In the genomic region with DNA sequence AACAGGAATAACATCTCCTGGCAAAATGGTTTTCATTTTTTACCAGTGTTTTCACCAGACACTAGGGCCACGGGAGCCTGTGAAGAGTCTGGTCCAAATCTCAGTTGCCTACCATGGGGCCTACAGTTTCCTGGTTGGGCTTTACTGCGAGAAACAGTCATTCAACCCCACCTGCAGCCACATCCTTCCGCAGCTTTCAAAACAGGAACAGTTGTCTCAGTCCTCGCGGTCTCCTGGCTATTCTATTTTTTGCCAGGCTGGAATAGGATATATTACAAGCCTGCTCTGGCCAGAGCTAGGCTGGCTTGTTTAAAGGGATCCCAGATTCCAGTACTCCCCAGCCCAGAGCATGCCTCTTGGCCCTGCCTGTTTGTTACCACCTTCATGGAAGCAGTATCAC, we compare ENCODE assay signal across 16 mouse cellular contexts. TPM values are rescaled to one million over a fixed set of nuclear protein-coding genes. Genes with fewer than 3 reads are reported as not detected.
DNase-seq lines count a peak whose midpoint lies in the region; ATAC-seq and TF ChIP-seq lines count a peak whose summit lies in the region.
"Had no signal": no experiment of that assay in that cellular context is flagged by ENCODE, and none has a peak within 500 bp of the region (broad histone marks: within the 10 kb centered on the region; RNA-seq: fewer than 3 reads in every experiment).

No protein-coding gene starts in this region.

- no peaks in the 10 kb centered on the region for H3K9me3 ChIP-seq in forebrain, embryonic 15.5 days
- H3K9me3 ChIP-seq: intestine, embryonic 15.5 days; limb, embryonic 10.5 days; liver, embryonic 13.5 days; midbrain, embryonic 10.5 days had no signal

- no peak overlapping the region for H3K9ac ChIP-seq in forebrain, embryonic 15.5 days (replicated peaks)
- H3K9ac ChIP-seq: intestine, embryonic 15.5 days; liver, embryonic 13.5 days had no signal

- peak overlapping the region; percentile 80 for H3K27ac ChIP-seq in spleen, adult 2 months (ENCODE audit: insufficient read depth, low read length)
- no peak overlapping the region for H3K27ac ChIP-seq in forebrain, embryonic 15.5 days (replicated peaks)
- H3K27ac ChIP-seq: intestine, embryonic 15.5 days; limb, embryonic 10.5 days; liver, embryonic 13.5 days; midbrain, embryonic 10.5 days; stomach, postnatal 0 days had no signal

- intact Hi-C loops in gastrocnemius, postnatal 36 days (cut with DNase I): no loop called here

- ATAC-seq in granulocyte monocyte progenitor cell, adult 5-6 weeks (replicated peaks; ENCODE audit: poor library complexity, severe bottlenecking): peak; percentile 93
- ATAC-seq in forebrain, embryonic 15.5 days (replicated peaks): no peak
- ATAC-seq: intestine, embryonic 15.5 days; lung, postnatal 0 days had no signal

- WGBS in spleen, adult 2 months: 19% methylated on average over 5 of the region's 5 CpGs
- WGBS in forebrain, embryonic 15.5 days: 48% methylated on average over 5 of the region's 5 CpGs

- peak in 1 of 2 experiments; percentile 30 for DNase-seq in spleen, adult 2 months (ENCODE audit: low read depth in 1 of 2, low spot score in 2 of 2)
- no peak for DNase-seq in spleen, adult 12 weeks (ENCODE audit: low spot score)
- peak; percentile 57 for DNase-seq in naive thymus-derived CD4-positive, alpha-beta T cell, adult 2 months (ENCODE audit: low read depth)
- DNase-seq in retina, embryonic 14.5 days (ENCODE audit: low spot score): no peak
- DNase-seq in gastrocnemius, postnatal 36 days: no peak
- DNase-seq: adrenal gland, adult 2 months; cerebellum, adult 9-10 months; embryo, embryonic 11 days; liver, embryonic 13.5 days had no signal

- H3K27me3 ChIP-seq in spleen, adult 2 months (ENCODE audit: control insufficient read depth, insufficient read depth, low read length): no peaks in the 10 kb centered on the region
- H3K27me3 ChIP-seq in forebrain, embryonic 15.5 days: no peaks in the 10 kb centered on the region
- H3K27me3 ChIP-seq: intestine, embryonic 15.5 days; liver, embryonic 13.5 days had no signal

- H3K4me3 ChIP-seq in spleen, adult 2 months (ENCODE audit: extremely low read depth, insufficient read depth, insufficient read length): no peak overlapping the region; the same call in 1 of the 2 replicates
- no peak overlapping the region for H3K4me3 ChIP-seq in forebrain, embryonic 15.5 days
- H3K4me3 ChIP-seq: intestine, embryonic 15.5 days; limb, embryonic 10.5 days; liver, embryonic 13.5 days; midbrain, embryonic 10.5 days had no signal

- H3K36me3 ChIP-seq in spleen, adult 2 months (ENCODE audit: control insufficient read depth, insufficient read depth, low read length): no peaks in the 10 kb centered on the region
- H3K36me3 ChIP-seq in forebrain, embryonic 15.5 days: no peaks in the 10 kb centered on the region
- H3K36me3 ChIP-seq: intestine, embryonic 15.5 days; limb, embryonic 10.5 days; liver, embryonic 13.5 days; midbrain, embryonic 10.5 days had no signal

- peaks cover 3% of the 10 kb centered on the region for H3K4me1 ChIP-seq in spleen, adult 2 months (ENCODE audit: control insufficient read depth, insufficient read depth, insufficient read length)
- no peaks in the 10 kb centered on the region for H3K4me1 ChIP-seq in forebrain, embryonic 15.5 days
- H3K4me1 ChIP-seq: intestine, embryonic 15.5 days; limb, embryonic 10.5 days; liver, embryonic 13.5 days; midbrain, embryonic 10.5 days had no signal

- no peak for TF ChIP-seq CTCF in spleen, adult 2 months (IDR thresholded peaks at IDR 0.05; ENCODE audit: extremely low read depth, insufficient read depth, insufficient read length, insufficient replicate concordance)

- no peak for TF ChIP-seq POLR2A in spleen, adult 2 months (IDR thresholded peaks at IDR 0.05; ENCODE audit: low read depth, low read length)

- no peak overlapping the region for H3K4me2 ChIP-seq in forebrain, embryonic 15.5 days (replicated peaks)
- H3K4me2 ChIP-seq: intestine, embryonic 15.5 days; liver, embryonic 13.5 days had no signal

RNA-seq across cellular contexts. Expression of a gene that starts 21.2 kb away (rescaled TPM):
- 1.0 and 1.2 TPM in 2 replicates for polyA plus RNA-seq in spleen, adult 2 months (2012; rRNA removed)
- not detected in 2 replicates for total RNA-seq in granulocyte monocyte progenitor cell, adult 5-6 weeks (2014; fragmentation: Nextera tagmentation)
- 1.2 TPM in 1 of 2 replicates, not detected in the other for total RNA-seq in granulocyte monocyte progenitor cell, adult 5-6 weeks (2017)
- 115 and 116 TPM in 2 replicates for polyA plus RNA-seq in forebrain, embryonic 15.5 days (2015; fragmentation: Nextera tagmentation; extraction: Ambion mirVana)
- total RNA-seq in gastrocnemius, postnatal 36 days (2021): 10 to 100 TPM; 46.3 TPM

Comparison
In these comparisons a context has a peak if more than half of its experiments do, and no peak if none do; other contexts are left out.
1. RNA of a gene that starts 21.2 kb away (total RNA-seq): 46.3 TPM in gastrocnemius, postnatal 36 days; 1.2 TPM in granulocyte monocyte progenitor cell, adult 5-6 weeks; every median in the first group is over 10 times any median in the second.